Mouse (Mus musculus) small intestine, adult 2 months (tissue): Measurements from ENCODE around the gene Stat1.

Experiments
- CTCF ChIP-seq: fragments of 200-500 bp; IDR thresholded peaks from 2 replicates; pipeline ENCODE4 v1.5.1; 2012; ENCODE audit warnings: low read depth, mild to moderate bottlenecking, control low read depth, inconsistent platforms, low read length, moderate library complexity, mixed read lengths; ENCODE audit not compliant: insufficient replicate concordance, insufficient read length; ENCODE audit errors: extremely low read depth
- POLR2A ChIP-seq: fragments of 200-500 bp; IDR thresholded peaks from 2 replicates; pipeline ENCODE4 v1.6.1; 2012; ENCODE audit warnings: low read depth, mild to moderate bottlenecking, control low read depth, inconsistent platforms, low read length, moderate library complexity

DNA sequence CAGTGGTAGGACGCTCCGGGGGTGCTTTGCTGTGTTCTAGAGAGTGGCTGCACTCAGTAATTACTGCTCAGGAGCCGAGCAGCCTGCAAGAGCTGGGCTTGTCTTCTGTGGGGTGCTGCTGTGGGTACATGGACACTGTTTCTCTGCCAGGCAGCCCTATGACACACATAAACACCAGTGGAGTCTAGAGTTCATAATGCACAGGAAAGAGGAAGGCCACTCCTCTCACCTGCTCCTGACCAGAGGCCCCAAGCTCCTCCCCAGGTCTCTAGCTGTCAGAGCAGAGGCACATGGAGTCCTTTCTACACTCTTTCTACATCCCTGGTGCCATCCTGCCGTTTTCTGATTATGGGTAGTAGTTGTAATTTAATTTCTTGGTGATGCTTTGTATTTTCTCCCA lies 22.9 kb downstream of the Stat1 start:
- no peak for TF ChIP-seq CTCF
- TF ChIP-seq POLR2A = no peak
